Mouse (Mus musculus) forebrain, postnatal 0 days (tissue): ENCODE measurements at regions not wholly inside any gene's neighbourhood (a gene's known extent, or its start where the extent isn't known, plus 50 kb on each side); places are given as distances from the start of the nearest gene placed in this dataset.

Source experiments
- ATAC-seq: fragments of 200-750 bp; cut with Nextera tagmentation; 2 replicates; pipeline ENCODE4 v1.8.0; 2017; ENCODE audit warnings: mild to moderate bottlenecking, moderate library complexity
- DNase-seq: peaks from one replicate; pipeline ENCODE4 v3.0.0-alpha.2; 2015
- H3K27ac ChIP-seq: fragments of 300-500 bp; sonication (generic); 2 replicates; pipeline ENCODE4 v1.5.1; 2014; ENCODE audit warnings: low read depth, mild to moderate bottlenecking, antibody characterized with exemption, low read length, moderate library complexity, mixed read lengths
- H3K27me3 ChIP-seq: fragments of 300-500 bp; sonication (generic); 2 replicates; pipeline ENCODE4 v1.6.1; 2014; ENCODE audit warnings: mild to moderate bottlenecking, low read length, mixed read lengths; ENCODE audit not compliant: insufficient read depth
- H3K36me3 ChIP-seq: fragments of 300-500 bp; sonication (generic); 2 replicates; pipeline ENCODE4 v1.6.1; 2014; ENCODE audit warnings: mild to moderate bottlenecking, moderate library complexity; ENCODE audit not compliant: insufficient read depth
- H3K4me1 ChIP-seq: fragments of 300-500 bp; sonication (generic); 2 replicates; pipeline ENCODE4 v1.6.1; 2014; ENCODE audit warnings: antibody characterized with exemption; ENCODE audit not compliant: insufficient read depth
- H3K4me2 ChIP-seq: fragments of 300-500 bp; sonication (generic); 2 replicates; pipeline ENCODE4 v1.6.1; 2014; ENCODE audit warnings: low read depth, mild to moderate bottlenecking, moderate library complexity
- H3K4me3 ChIP-seq: fragments of 300-500 bp; sonication (generic); 2 replicates; pipeline ENCODE4 v1.5.1; 2014; ENCODE audit warnings: low read depth, low read length, mixed read lengths
- H3K9ac ChIP-seq: fragments of 300-500 bp; sonication (generic); 2 replicates; pipeline ENCODE4 v1.6.1; 2014; ENCODE audit warnings: mild to moderate bottlenecking
- H3K9me3 ChIP-seq: fragments of 300-500 bp; sonication (generic); 2 replicates; pipeline ENCODE4 v1.6.1; 2016; ENCODE audit warnings: low read length
- CTCF ChIP-seq: sonication (generic); IDR thresholded peaks from 2 replicates; pipeline ENCODE4 v1.5.1; 2016; ENCODE audit warnings: antibody characterized with exemption, control low read depth, low read depth
- WGBS: fragments of 180-500 bp; shearing (Covaris S2); extraction: QIAGEN DNeasy Blood & Tissue Kit; methylation state at CpG from one replicate; pipeline ENCODE4 v1.1.7; 2014; 5-methylcytosine and 5-hydroxymethylcytosine counted together

DNA sequence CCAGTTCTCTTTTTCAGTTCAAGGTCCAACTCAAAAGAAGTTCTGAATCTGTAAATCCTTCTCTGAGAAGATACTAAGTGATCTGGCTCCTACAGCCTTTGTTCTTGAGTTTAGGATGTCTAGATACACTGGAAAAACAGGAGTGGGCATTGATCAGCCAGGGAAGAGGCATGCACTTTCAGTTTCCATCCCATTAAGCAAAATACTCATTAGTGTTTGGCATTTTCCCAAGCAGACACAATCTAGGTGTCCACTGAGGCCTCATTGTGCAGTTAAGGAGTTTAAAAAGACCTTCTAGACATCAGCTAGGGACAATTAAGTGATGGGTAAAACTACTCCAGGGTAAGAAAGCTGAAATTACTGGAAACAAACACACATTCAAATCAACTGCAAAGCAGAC lies 74.3 kb upstream of the Zfp770 start:
- Histone ChIP-seq H3K36me3 (no peaks in the 10 kb centered on the region), H3K4me1 (no peaks in the 10 kb centered on the region), H3K9ac (no peak overlapping the region), H3K4me2 (no peak overlapping the region), H3K4me3 (no peak overlapping the region), H3K9me3 (no peaks in the 10 kb centered on the region), H3K27ac (no peak overlapping the region), H3K27me3 (no peaks in the 10 kb centered on the region)
- DNase-seq: no peak
- TF ChIP-seq CTCF: no peak
- no peak for ATAC-seq

DNA sequence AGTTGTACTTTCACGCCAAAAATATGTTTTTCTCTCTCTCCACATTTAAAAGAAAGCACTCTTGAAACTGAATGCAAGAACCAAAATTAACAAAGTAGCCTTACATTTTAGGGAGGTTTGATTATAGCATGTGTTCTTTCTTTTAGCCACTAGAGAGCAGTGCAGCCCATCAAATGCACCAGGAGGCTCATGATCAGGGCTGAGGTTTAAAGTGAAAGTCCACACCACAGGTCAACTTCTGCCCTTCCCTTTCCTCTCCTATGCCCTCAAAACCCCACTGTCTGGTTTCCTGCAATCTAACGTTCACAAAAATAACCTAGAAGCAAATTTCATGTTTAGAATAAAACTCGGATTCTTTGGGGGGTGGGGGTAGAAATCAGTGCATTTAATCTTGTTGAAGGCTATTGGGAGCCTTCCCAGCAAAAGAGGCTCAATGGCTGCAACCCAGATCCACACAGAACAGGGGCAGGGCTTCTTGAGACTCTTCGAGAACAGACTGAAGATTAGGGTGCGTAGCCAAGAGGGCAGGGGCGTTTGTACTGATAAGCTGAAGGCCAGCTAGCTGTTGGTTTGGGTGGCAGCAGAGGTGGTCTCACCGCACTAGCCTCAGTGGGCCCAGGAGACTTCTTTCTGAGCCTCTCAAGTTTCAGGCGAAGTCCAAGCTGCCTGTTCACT lies 59.3 kb upstream of the Zfp770 start:
- DNase-seq (peak; percentile 80), ATAC-seq (peak; percentile 73)
- Histone ChIP-seq H3K4me3 (peak overlapping the region; percentile 14; the same call in 1 of the 2 replicates), H3K27me3 (no peaks in the 10 kb centered on the region), H3K9ac (no peak overlapping the region), H3K9me3 (no peaks in the 10 kb centered on the region), H3K36me3 (no peaks in the 10 kb centered on the region), H3K27ac (no peak overlapping the region), H3K4me2 (peak overlapping the region; percentile 35), H3K4me1 (no peaks in the 10 kb centered on the region)
- TF ChIP-seq CTCF: peak; percentile 90
- WGBS: 41% methylated on average over 8 of the region's 8 CpGs

DNA sequence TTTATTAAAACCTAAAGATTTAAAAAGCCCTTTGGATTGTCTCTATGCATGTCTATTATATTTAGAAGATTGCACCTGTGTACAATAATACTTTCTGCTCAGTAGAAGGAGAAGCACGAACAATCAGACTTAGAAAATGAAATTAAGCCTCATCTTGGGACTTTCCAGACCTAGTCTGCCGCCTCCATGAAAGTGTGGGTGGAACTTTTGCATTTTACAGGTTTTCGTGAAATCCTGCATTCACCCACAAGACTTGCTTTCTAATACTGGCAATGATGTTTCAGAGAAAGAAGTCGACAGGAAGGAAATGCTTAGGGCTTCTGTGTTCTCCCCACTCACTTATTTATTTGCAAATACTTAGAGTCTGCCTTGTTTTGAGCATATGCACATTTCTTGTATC lies 58.3 kb upstream of the Zfp770 start:
- no peak for DNase-seq
- H3K4me3 ChIP-seq: no peak overlapping the region
- H3K27ac ChIP-seq: no peak overlapping the region
- no peak for TF ChIP-seq CTCF
- H3K36me3 ChIP-seq: no peaks in the 10 kb centered on the region
- WGBS: 73% methylated on average over 4 of the region's 4 CpGs
- no peaks in the 10 kb centered on the region for H3K27me3 ChIP-seq
- H3K9me3 ChIP-seq: no peaks in the 10 kb centered on the region
- H3K4me1 ChIP-seq: no peaks in the 10 kb centered on the region
- no peak for ATAC-seq
- no peak overlapping the region for H3K9ac ChIP-seq
- H3K4me2 ChIP-seq: no peak overlapping the region
